Mouse (Mus musculus): ENCODE measurements around the gene Clnk. TPM values are rescaled to one million over a fixed set of nuclear protein-coding genes. Genes with fewer than 3 reads are reported as not detected.

Clnk gene
- total and polyA plus RNA-seq, 2 experiments from 2014 or later = 0.08 to 0.38 TPM

DNA sequence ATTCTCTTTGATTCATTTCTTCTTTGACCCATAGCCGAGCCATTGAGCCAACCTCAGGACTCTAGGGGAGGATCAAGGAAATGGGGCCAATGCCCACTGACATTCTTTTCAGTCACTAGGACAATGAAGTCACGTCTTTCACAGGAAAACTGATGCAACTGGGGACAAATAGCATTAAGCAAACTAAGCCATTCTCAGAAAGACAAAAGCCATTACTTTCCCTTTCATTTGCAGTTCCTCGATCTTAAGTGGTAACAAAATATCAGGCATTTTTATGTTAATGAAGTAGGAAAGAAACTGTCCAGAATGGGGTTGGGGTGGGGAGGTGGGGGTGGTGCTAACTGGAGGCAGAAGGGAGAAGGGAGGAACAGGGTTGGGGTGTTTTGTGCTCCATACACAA, 178.6 kb downstream of the Clnk start:
- H3K4me1 ChIP-seq (ENCODE audit: insufficient read depth) = no peaks in the 10 kb centered on the region
- TF ChIP-seq CTCF (IDR thresholded peaks at IDR 0.05; ENCODE audit: low read depth) = no peak
- H3K9ac ChIP-seq = no peak overlapping the region
- H3K4me2 ChIP-seq (ENCODE audit: low read depth) = no peak overlapping the region
- H3K9me3 ChIP-seq (ENCODE audit: low read length) = no peaks in the 10 kb centered on the region
- no peaks in the 10 kb centered on the region for H3K36me3 ChIP-seq (ENCODE audit: insufficient read depth)
- H3K4me3 ChIP-seq (ENCODE audit: low read depth, low read length) = no peak overlapping the region
- ATAC-seq (no peak), DNase-seq (no peak)
- H3K27me3 ChIP-seq (ENCODE audit: insufficient read depth, low read length) = no peaks in the 10 kb centered on the region
- 10% methylated on average over 3 of the region's 3 CpGs for WGBS
- no peak overlapping the region for H3K27ac ChIP-seq (ENCODE audit: low read depth, low read length)

DNA sequence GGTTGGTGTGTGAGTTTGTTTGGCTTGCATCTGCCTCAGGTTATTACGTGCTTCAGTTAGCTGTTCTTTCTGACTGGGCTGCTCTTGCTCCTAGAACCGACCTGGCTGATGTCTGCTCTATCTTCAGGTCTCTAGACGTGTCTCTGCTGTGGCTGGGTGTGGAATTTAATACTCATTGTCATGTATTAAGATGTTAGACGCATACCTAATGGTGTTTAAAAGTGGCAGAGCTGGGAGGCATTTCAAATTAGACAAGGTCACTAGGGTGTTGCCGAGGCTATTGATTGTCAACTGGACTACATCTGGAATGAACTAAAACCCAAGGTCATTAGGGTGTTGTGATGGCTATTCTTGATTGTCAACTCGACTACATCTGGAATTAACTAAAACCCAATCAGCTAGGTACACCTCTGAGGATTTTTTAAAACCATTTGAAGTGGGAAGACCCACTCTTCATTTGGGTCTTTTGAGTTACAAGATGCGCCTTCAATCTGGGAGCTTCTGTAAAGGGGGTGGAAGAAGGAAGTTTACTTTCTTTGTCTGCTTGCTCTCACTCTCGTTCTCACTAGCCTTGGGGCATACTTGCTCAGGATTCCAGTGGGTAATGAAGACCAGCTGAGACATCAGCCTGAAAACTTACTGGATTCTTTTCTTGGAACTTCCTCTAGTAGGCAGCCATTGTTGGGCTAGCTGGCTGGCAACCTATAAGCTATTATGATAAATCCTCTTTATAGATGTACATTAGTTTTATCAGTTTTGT, 179.8 kb downstream of the Clnk start:
- 72% methylated on average over 8 of the region's 8 CpGs for WGBS
- H3K36me3 ChIP-seq (ENCODE audit: insufficient read depth) = no peaks in the 10 kb centered on the region
- DNase-seq (no peak), ATAC-seq (no peak)
- no peak for TF ChIP-seq CTCF (IDR thresholded peaks at IDR 0.05; ENCODE audit: low read depth)
- H3K4me1 ChIP-seq (ENCODE audit: insufficient read depth) = no peaks in the 10 kb centered on the region
- no peaks in the 10 kb centered on the region for H3K9me3 ChIP-seq (ENCODE audit: low read length)
- H3K9ac ChIP-seq = no peak overlapping the region
- H3K27ac ChIP-seq (ENCODE audit: low read depth, low read length) = no peak overlapping the region
- no peak overlapping the region for H3K4me3 ChIP-seq (ENCODE audit: low read depth, low read length)
- no peak overlapping the region for H3K4me2 ChIP-seq (ENCODE audit: low read depth)
- H3K27me3 ChIP-seq (ENCODE audit: insufficient read depth, low read length) = no peaks in the 10 kb centered on the region

DNA sequence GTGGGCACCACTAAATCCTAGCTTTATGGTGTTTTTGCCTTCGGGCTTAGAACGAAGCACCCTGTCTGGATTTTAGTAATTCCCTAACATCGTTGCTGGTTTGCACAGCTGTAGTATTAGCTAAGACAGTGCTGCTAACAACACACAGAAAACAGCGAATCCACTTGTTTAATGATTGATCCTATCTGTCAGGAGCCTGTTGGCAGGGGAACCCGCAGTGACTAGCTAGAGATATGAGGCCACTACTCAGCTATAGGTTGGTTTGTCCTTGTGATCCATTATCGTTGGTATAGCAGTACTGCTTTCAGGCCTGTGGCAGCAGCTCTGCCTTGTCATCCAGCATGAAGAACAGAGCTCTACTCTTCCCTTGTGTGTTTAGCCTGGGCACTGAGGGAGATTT, 183.8 kb downstream of the Clnk start:
- no peak overlapping the region for H3K27ac ChIP-seq (ENCODE audit: low read depth, low read length)
- H3K4me3 ChIP-seq (ENCODE audit: low read depth, low read length) = no peak overlapping the region
- H3K4me1 ChIP-seq (ENCODE audit: insufficient read depth) = no peaks in the 10 kb centered on the region
- DNase-seq (no peak), ATAC-seq (no peak)
- TF ChIP-seq CTCF (IDR thresholded peaks at IDR 0.05; ENCODE audit: low read depth) = no peak
- H3K9ac ChIP-seq = no peak overlapping the region
- H3K36me3 ChIP-seq (ENCODE audit: insufficient read depth) = no peaks in the 10 kb centered on the region
- H3K4me2 ChIP-seq (ENCODE audit: low read depth) = no peak overlapping the region
- no peaks in the 10 kb centered on the region for H3K27me3 ChIP-seq (ENCODE audit: insufficient read depth, low read length)
- WGBS = 92% methylated on average over 6 of the region's 6 CpGs
- no peaks in the 10 kb centered on the region for H3K9me3 ChIP-seq (ENCODE audit: low read length)

DNA sequence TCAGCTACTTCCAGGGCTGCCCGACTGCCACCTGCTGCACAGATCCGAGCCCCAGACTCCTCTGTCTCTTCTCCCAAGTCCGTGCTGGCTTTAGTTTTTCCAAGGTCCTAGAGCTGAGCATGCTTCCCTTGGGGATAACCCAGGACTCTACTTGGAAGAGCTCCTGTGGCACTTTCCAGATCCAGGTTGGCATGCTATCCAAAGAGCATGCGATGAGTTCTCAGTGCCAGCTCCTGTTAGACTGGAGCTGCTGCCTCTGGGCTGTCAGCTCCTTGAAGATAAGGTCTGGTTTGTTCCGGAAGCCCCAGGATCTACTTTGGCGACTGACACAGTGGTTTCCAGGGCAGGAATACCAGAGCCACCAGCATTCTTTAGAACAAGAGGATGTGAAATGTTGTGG, 187.4 kb downstream of the Clnk start:
- H3K9ac ChIP-seq = no peak overlapping the region
- H3K4me1 ChIP-seq (ENCODE audit: insufficient read depth) = peaks cover under 1% of the 10 kb centered on the region; the same call in 1 of the 2 replicates
- H3K9me3 ChIP-seq (ENCODE audit: low read length) = no peaks in the 10 kb centered on the region
- no peak for ATAC-seq
- no peak overlapping the region for H3K4me3 ChIP-seq (ENCODE audit: low read depth, low read length)
- no peak for TF ChIP-seq CTCF (IDR thresholded peaks at IDR 0.05; ENCODE audit: low read depth)
- 87% methylated on average over 6 of the region's 6 CpGs for WGBS
- no peak overlapping the region for H3K4me2 ChIP-seq (ENCODE audit: low read depth)
- no peaks in the 10 kb centered on the region for H3K36me3 ChIP-seq (ENCODE audit: insufficient read depth)
- no peak overlapping the region for H3K27ac ChIP-seq (ENCODE audit: low read depth, low read length)
- DNase-seq = no peak
- H3K27me3 ChIP-seq (ENCODE audit: insufficient read depth, low read length) = no peaks in the 10 kb centered on the region

DNA sequence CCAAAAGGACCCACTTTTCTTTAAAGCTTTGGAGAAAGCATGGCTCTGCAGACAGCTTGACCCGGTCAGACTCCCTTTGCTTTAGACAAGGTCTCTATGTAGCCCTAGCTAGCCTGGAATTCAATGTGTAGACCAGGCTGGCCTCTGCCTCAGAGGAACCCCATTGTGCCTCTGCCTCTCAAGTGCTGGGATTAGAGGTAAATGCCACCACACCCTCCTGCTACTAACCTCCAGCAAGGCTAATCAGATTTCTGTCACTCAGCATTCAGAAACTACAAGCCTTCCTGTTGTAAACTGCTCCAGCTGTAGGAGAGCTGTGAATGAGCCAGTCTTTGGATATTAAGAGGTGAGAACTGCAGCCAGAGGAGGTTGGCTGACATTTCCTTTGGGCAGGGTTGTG, 188.9 kb downstream of the Clnk start:
- WGBS = 87% methylated on average over 1 of the region's 1 CpGs
- Histone ChIP-seq H3K27ac (ENCODE audit: low read depth, low read length) (no peak overlapping the region), H3K4me3 (ENCODE audit: low read depth, low read length) (no peak overlapping the region), H3K9me3 (ENCODE audit: low read length) (no peaks in the 10 kb centered on the region), H3K27me3 (ENCODE audit: insufficient read depth, low read length) (no peaks in the 10 kb centered on the region), H3K36me3 (ENCODE audit: insufficient read depth) (peaks cover 4% of the 10 kb centered on the region; the same call in 1 of the 2 replicates), H3K4me2 (ENCODE audit: low read depth) (no peak overlapping the region), H3K9ac (no peak overlapping the region), H3K4me1 (ENCODE audit: insufficient read depth) (peaks cover 10% of the 10 kb centered on the region; the same call in 1 of the 2 replicates)
- TF ChIP-seq CTCF (IDR thresholded peaks at IDR 0.05; ENCODE audit: low read depth) = no peak
- DNase-seq (no peak), ATAC-seq (no peak)

DNA sequence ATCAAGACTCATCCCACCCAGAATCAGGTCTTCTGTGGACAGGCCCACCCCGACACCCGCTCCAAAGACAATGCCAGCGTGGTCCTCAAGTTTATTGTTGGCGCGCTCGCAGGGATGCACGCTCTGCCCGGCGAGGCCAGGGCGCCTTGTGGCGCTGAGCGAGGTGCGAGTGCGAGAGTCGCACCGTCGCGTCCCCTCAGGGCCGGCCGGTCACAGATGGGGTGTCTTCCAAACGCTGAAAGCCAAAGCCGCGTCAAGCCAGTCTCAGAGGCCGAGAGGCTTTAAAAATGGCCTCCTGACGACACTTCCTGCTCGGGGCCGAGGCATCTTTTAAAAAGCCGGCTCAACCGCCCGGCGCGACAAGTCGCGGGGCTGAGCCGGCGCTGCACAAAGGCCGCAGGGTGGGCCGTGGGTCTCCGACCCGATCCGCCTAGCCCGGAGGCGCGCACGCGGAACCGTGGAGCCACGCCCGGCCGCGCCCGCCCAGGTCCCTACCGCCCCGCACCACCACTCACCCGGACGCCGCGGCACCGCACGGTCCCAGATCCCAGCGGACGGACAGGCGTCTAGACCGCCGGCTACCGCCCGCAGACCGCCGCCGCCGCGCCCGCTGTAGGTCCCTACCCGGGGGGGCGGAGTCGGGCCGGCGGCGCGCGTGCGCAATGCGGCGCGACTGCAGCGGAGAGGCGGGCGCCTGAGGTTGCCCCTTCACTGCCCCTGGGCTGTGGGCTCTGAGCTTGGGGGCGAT, 192.3 kb downstream of the Clnk start, which contains the start of gene Zfp518b:
Gene Zfp518b, minus strand, starts transcription at position 663 of the 748 bp plus-strand sequence.
- ATAC-seq = peak; percentile 92

DNA sequence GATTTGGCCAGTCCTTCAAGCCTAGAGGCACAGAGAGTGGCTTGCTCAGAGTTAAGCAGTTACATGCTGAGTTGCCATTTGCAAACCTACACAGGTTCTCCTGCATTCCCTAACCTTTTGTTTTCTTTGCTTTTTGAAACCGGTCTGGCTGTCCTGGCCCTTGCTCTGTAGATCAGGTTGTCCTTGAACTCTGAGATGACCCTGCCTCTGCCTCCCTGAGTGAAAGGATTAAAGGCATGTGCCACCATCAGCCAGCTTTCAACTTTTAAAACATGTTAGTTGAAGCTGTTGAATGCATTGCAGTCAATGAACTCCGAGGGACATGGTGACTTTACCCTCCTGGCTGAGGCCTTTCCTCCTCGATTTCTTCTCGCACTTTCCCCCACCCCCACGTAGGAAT, 217.8 kb downstream of the Clnk start:
- DNase-seq = no peak
- no peak for TF ChIP-seq CTCF (IDR thresholded peaks at IDR 0.05; ENCODE audit: low read depth)
- Histone ChIP-seq H3K9me3 (ENCODE audit: low read length) (no peaks in the 10 kb centered on the region), H3K9ac (no peak overlapping the region), H3K4me1 (ENCODE audit: insufficient read depth) (no peaks in the 10 kb centered on the region), H3K27me3 (ENCODE audit: insufficient read depth, low read length) (no peaks in the 10 kb centered on the region), H3K36me3 (ENCODE audit: insufficient read depth) (no peaks in the 10 kb centered on the region), H3K4me2 (ENCODE audit: low read depth) (no peak overlapping the region), H3K27ac (ENCODE audit: low read depth, low read length) (no peak overlapping the region), H3K4me3 (ENCODE audit: low read depth, low read length) (no peak overlapping the region)
- WGBS = 89% methylated on average over 5 of the region's 5 CpGs
- no peak for ATAC-seq

More for the DNA sequence above, 192.3 kb downstream of the Clnk start, which contains the start of gene Zfp518b:
- Histone ChIP-seq H3K9ac (peak within 1 kb of the TSS; percentile 95), H3K4me2 (ENCODE audit: low read depth) (peak within 1 kb of the TSS; percentile 70), H3K4me1 (ENCODE audit: insufficient read depth) (peaks cover 10% of the 10 kb centered on the region; the same call in 1 of the 2 replicates), H3K27me3 (ENCODE audit: insufficient read depth, low read length) (no peaks in the 10 kb centered on the region), H3K4me3 (ENCODE audit: low read depth, low read length) (peak within 1 kb of the TSS; percentile 87), H3K36me3 (ENCODE audit: insufficient read depth) (peaks cover 27% of the 10 kb centered on the region), H3K9me3 (ENCODE audit: low read length) (no peaks in the 10 kb centered on the region), H3K27ac (ENCODE audit: low read depth, low read length) (peak within 1 kb of the TSS; percentile 89)
- TF ChIP-seq CTCF (IDR thresholded peaks at IDR 0.05; ENCODE audit: low read depth) = no peak
- DNase-seq = peak; percentile 87
- WGBS = 5% methylated on average over 86 of the region's 89 CpGs

Other genes starting within 250 kb of the Clnk start
- gene Zfp518b, start 192.0 kb downstream of the Clnk start, total RNA-seq (2014; rRNA removed) = 32.5 and 43.9 TPM in 2 replicates
- gene Zfp518b, start 192.0 kb downstream of the Clnk start, polyA plus RNA-seq (2015; fragmentation: Nextera tagmentation; extraction: Ambion mirVana) = 12.8 and 19.9 TPM in 2 replicates

Measured in forebrain, postnatal 0 days (tissue).